Mouse (Mus musculus) embryonic fibroblast, embryonic 13.5 days (primary cell): ENCODE measurements around the gene Taf1c. TPM values are rescaled to one million over a fixed set of nuclear protein-coding genes. Genes with fewer than 3 reads are reported as not detected.
A peak's percentile ranks its signal among the peaks of the same experiment; 100 is the strongest.

Source experiments
- H3K27ac ChIP-seq: 2 replicates; pipeline ENCODE4 v1.5.1; 2012; ENCODE audit warnings: low read length, control low read depth, inconsistent platforms; ENCODE audit not compliant: insufficient read depth
- H3K4me1 ChIP-seq: 2 replicates; pipeline ENCODE4 v1.6.1; 2011; ENCODE audit warnings: low read length; ENCODE audit not compliant: control insufficient read depth, insufficient read depth
- H3K4me3 ChIP-seq: 2 replicates; pipeline ENCODE4 v1.5.1; 2011; ENCODE audit warnings: mild to moderate bottlenecking, control low read depth, low read length; ENCODE audit not compliant: insufficient read depth
- CTCF ChIP-seq: IDR thresholded peaks from 2 replicates; pipeline ENCODE4 v1.5.1; 2011; ENCODE audit warnings: mild to moderate bottlenecking, control low read depth, low read length, moderate library complexity, borderline replicate concordance; ENCODE audit not compliant: insufficient read depth
- POLR2A ChIP-seq: IDR thresholded peaks from 2 replicates; pipeline ENCODE4 v1.6.1; 2011; ENCODE audit warnings: low read depth, mild to moderate bottlenecking, control low read depth, low read length, moderate library complexity
- polyA plus RNA-seq: library from polyadenylated mRNA; stranded (reverse); fragments of >200 nt; gene quantifications from 2 replicates; pipeline ENCODE4 v1.2.4, GENCODE M21; 2011; ENCODE audit warnings: low read depth; ENCODE audit not compliant: missing spikeins, insufficient read length

The Taf1c gene
- polyA plus RNA-seq, 1 experiment = 5.2 TPM

- TF ChIP-seq CTCF (no peak), POLR2A (no peak)
- Histone ChIP-seq H3K27ac (no peak overlapping the region), H3K4me3 (no peak overlapping the region), H3K4me1 (no peaks in the 10 kb centered on the region)
These were observed 25.9 kb downstream of the Taf1c start for GRCm38 (mm10) chr8:119579096-119579495.

DNA sequence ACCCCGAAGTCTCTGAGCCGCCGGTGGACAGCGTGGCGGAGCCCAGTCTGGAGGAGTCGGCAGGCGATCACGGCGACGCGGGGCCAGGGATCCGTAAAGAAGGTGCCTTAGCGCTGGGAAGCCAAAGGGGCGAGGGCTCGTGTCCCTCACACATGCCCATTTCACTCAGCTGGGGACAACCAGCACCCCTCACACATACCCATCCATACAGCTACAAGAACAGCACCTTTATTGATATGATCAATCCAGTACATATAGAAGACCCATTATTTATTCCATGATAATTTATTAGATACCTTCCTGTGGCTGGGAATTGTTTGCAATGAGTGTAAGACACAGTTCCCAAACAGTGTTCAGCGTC is 29.7 kb downstream of the Taf1c start:
- TF ChIP-seq CTCF (no peak), POLR2A (no peak)
- no peaks in the 10 kb centered on the region for H3K4me1 ChIP-seq
- peak overlapping the region; percentile 34 for H3K4me3 ChIP-seq
- no peak overlapping the region for H3K27ac ChIP-seq

- Histone ChIP-seq H3K4me1 (no peaks in the 10 kb centered on the region), H3K4me3 (peak within 1 kb of the TSS; percentile 81), H3K27ac (no peak within 1 kb of the TSS)
- TF ChIP-seq POLR2A (peak; percentile 63), CTCF (no peak)
These were observed 30.3 kb downstream of the Taf1c start, which contains the start of the genes Hsdl1 and Dnaaf1 for GRCm38 (mm10) chr8:119574437-119575365. Hsdl1 (minus strand) TSS chr8:119575183. Dnaaf1 (plus strand) TSS chr8:119575235.

DNA sequence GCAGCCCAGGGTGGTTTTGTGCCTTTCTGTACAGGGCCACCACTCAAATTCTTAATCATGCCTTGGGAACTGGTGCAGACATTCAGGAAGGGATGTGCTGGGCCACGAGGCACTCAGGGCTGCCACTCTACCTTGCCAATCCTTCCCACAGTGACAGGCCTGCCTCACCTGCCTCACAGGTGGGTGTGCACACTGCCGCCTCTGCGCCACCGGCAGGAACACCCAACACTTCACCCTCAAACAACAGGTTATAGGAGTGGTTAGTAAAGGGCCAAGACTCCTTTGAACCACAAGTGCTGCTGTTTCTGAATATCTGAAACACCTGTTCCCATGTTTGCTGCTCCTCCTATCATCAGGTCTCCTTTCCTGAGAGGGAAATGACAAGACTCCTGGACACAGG is 32.6 kb downstream of the Taf1c start:
- TF ChIP-seq POLR2A (no peak), CTCF (no peak)
- Histone ChIP-seq H3K4me3 (no peak overlapping the region), H3K27ac (no peak overlapping the region), H3K4me1 (no peaks in the 10 kb centered on the region)

DNA sequence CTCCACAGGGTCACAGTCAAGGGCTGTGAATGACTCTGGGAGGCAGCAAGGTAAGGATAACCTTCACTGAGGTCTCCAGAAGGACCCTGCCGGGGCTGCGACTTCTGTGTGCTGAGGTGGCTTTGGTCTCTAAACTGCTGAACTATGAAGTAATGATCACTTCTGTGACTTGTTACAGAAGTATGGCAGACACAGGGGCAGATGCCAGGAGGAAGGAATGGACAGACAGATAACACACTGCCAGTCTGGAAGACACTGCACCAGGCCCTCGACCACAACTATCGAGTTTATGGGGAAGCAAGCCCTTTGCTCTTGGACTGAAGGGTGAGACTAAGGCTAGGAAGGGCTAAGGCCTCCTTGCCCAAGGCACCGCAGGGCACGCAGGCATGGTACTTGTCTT is 33.9 kb downstream of the Taf1c start:
- H3K4me1 ChIP-seq = no peaks in the 10 kb centered on the region
- no peak for TF ChIP-seq POLR2A
- no peak for TF ChIP-seq CTCF

GRCm38 (mm10) chr8:119569881-119570280 is 35.1 kb downstream of the Taf1c start:
- Histone ChIP-seq H3K4me3 (no peak overlapping the region), H3K4me1 (no peaks in the 10 kb centered on the region), H3K27ac (no peak overlapping the region)
- no peak for TF ChIP-seq CTCF
- TF ChIP-seq POLR2A = no peak

More for the DNA sequence above, 33.9 kb downstream of the Taf1c start:
- Histone ChIP-seq H3K27ac (no peak overlapping the region), H3K4me3 (no peak overlapping the region)

- H3K27ac ChIP-seq = no peak overlapping the region
- no peak overlapping the region for H3K4me3 ChIP-seq
- TF ChIP-seq CTCF (no peak), POLR2A (no peak)
- no peaks in the 10 kb centered on the region for H3K4me1 ChIP-seq
These were observed 36.1 kb downstream of the Taf1c start for GRCm38 (mm10) chr8:119568951-119569350.

- H3K4me3 ChIP-seq = no peak overlapping the region
- TF ChIP-seq POLR2A (no peak), CTCF (no peak)
- no peak overlapping the region for H3K27ac ChIP-seq
- no peaks in the 10 kb centered on the region for H3K4me1 ChIP-seq
These were observed 36.8 kb downstream of the Taf1c start for GRCm38 (mm10) chr8:119568251-119568650.

GRCm38 (mm10) chr8:119566367-119566766 is 38.7 kb downstream of the Taf1c start:
- Histone ChIP-seq H3K27ac (no peak overlapping the region), H3K4me1 (no peaks in the 10 kb centered on the region), H3K4me3 (no peak overlapping the region)
- no peak for TF ChIP-seq CTCF
- TF ChIP-seq POLR2A = no peak

- no peak overlapping the region for H3K27ac ChIP-seq
- TF ChIP-seq CTCF = no peak
- no peak for TF ChIP-seq POLR2A
- H3K4me3 ChIP-seq = no peak overlapping the region
- no peaks in the 10 kb centered on the region for H3K4me1 ChIP-seq
These were observed 41.2 kb downstream of the Taf1c start for GRCm38 (mm10) chr8:119563849-119564251.
